Mouse (Mus musculus) lung, postnatal 0 days (tissue): ENCODE measurements around the gene Arl2bp.

ENCODE experiments used
- CTCF ChIP-seq: IDR thresholded peaks from 2 replicates; pipeline ENCODE4 v1.5.1; 2016; ENCODE audit warnings: antibody characterized with exemption, mild to moderate bottlenecking
- EP300 ChIP-seq: IDR thresholded peaks from 2 replicates; pipeline ENCODE4 v1.6.1; 2016; ENCODE audit warnings: antibody characterized with exemption, mild to moderate bottlenecking, control low read depth

DNA sequence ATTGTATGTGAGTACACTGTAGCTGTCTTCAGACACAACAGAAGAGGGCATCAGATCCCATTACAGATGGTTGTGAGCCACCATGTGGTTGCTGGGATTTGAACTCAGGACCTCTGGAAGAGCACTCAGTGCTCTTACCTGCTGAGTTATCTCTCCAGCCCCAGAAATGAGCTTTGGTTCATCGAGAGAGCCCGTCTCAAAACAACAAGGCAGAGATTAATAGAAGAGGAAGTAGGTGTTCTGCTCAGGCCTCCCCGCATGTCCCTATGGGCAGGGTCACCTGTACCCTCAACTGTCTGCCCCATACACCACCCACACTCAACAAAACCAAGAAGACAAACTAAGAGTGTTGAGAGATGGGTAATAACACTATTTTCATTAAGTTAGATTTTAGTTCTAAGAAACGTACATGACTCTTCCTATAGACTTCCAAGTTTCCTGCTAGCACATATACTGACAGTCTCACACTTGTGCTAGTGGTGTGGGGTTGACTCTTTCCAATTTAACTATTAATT lies 34.1 kb downstream of the Arl2bp start:
- TF ChIP-seq EP300, result no peak
- TF ChIP-seq CTCF, result no peak
